Mouse (Mus musculus): ENCODE results near the gene Cipc. TPM values are rescaled to one million over a fixed set of nuclear protein-coding genes. Genes with fewer than 3 reads are reported as not detected.

Cipc gene
- total RNA-seq, 2 experiments from 2014 or later, result 37.1 to 40.8 TPM

DNA sequence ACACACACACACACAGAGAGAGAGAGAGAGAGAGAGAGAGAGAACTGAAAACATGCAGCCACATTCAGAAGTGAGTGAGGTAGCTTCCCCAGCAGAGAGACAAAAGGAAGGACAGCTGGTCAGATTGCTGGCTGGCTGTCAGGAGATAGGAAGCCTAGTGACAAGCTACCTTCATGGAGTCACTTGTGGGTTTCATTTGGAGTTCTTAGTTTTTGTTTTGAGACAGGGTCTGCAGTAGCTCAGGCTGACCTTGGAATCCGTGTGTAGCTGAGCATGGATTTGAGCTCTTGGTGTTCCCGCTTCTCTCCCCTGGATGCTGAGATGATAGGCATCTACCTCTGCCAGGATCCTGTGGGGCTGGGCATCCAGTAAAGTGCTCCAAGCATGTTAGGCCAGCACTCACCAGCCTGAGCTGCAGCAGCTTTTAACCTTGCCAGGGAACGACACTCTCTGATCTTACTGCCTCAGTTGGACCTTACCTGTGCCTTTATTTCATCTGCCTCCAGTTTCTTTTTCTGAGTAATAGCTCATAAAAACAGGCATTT lies 14.0 kb downstream of the Cipc start:
- no peak for DNase-seq

DNA sequence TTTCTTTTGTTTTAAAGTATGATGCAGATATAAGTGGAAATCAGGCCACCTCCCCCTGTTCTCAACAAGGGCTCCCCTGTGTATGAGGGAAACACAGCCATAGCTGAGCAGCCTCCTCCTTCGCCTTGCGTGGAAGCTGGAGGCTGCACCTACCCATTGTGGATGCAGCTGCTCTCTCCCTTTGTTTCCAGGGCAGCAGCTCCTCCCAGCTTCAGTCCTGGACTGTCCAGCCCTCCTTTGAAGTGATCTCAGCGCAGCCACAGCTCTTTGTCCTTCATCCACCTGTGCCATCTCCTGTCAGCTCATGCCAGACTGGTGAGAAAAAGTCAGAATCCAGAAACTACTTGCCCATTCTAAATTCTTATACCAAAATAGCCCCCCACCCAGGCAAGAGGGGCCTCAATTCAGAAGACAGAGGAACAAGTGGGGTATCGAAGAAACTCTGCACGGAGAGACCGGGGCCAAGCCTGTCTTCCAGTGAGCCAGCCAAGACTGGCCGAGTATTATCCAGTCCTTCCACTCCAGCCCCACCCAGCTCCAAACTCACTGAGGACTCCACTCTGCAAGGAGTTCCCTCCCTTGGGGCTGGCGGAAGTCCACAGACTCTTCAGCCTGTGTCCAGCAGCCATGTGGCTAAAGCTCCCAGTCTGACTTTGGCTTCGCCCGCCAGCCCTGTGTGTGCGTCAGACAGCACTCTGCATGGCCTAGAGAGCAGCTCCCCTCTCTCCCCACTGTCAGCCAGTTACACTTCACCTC lies 14.9 kb downstream of the Cipc start:
- DNase-seq, result peak; percentile 82 to 88

DNA sequence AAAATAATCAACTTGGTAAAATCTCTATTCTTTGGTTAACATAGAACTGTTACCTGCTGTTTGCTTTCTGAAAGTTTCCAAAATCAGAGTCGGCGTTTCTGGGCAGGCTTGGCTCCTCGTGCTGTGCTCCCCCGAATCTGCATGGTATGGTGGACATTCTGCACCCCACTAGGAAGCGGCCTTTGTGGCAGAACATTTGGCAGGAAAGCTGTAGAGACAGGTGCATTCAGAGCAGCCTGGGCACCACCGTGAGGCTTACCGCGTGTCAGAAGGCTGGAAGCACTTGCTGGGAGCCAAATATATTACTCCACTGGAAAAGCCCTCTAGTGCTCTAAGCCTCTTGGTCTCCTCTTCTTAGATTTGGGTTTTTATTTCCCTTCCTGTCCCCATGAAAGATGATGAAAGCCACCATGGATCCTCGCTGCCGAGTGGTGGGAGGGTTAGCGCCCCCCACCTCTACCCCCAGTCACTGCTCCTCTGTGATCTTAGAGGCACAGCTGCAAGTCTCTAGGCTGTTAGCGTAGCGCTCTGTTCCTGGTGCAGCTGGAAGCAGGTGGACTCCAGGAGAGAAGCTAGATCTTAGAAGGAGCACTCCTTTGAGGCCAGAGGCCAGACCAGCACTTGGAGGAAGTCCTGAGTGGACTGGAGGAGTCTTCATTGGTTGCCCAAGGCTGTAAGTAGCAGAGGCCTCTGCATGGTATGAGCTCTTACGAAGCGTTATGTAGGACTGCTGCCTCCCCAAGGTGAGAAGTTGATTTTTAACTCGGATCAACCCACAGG lies 17.6 kb downstream of the Cipc start:
- no peak for DNase-seq

DNA sequence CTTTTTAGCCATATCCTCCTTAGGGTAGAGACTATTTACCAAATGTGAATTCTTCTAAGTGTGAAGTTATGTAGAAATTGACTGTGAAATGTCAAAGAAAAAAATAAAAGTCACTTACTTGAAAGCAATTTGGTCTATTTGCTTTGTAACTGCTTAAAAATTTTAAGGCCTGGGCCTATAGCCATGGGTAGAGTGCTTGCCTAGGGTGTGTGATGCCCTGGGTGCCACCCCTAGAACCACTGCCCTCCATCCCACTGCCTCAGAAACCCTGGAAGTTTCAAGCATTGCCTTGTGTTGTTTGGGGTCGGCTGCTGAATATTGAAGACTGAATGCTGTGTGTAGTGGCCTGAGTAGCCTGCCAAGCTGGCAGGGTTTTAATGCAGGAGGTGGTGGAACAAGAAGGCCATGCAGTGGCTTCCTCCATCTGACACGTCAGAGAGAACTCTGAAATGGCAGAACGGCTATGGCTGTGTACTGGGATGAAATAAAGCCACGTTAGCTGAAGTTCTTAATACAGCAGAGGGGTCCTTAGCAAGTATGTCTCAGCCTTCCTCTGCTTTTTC lies 18.5 kb downstream of the Cipc start:
- DNase-seq, result no peak

DNA sequence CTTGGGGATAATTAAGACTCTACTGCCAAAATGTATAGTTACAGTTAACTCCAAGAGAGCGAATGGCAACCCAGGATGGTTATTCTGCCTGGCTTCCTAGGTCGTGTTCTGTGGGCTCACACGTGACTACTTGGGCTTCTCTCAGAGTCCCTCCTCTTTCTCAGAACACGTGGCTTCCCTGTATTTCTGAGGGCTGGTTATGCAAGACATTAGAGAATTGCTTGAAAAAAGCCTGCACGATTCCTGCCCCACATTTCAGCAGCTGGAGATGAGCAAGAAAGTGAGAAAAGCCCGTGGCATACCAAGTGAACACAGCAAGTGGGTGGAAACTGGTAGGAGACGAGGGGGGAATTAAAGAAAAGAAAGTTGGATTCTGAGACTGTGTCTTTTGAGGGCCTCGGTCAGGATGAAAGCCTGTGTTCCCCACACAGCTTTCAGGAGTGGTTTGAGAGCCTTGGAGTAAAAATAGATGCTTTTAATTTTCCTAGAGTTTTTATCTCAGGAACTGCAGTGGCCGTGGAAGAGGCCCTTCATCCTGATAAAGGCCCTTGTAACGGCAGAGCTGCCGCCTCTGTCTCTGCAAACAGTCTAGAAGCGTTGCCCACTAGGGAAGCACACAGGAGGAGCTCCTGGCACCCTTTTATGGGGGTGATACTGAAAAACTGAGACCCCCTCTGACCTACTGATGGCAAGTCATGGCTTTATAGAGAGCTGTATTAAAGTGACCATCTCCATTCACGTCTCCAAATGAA lies 21.8 kb downstream of the Cipc start:
- DNase-seq, result peak; percentile 68 to 70

DNA sequence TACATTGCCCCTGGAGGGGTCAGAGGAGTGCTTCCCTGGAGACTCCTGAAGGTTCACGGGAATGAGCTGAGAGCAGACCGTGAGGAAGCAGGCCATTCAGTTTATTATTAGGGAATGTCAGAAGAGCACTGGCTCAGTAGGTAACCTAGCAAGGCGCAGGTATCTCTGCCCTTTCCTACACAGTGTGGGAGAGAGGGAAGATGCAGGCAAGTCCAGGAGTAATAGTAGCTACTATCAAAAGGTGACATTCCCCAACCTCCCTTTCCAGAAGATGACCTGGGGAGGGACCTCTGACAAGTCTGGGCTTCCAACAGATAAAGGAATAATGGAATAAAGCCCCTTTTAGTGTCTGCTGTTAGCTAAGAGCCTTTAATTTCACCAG lies 22.4 kb downstream of the Cipc start:
- DNase-seq, result no peak

DNA sequence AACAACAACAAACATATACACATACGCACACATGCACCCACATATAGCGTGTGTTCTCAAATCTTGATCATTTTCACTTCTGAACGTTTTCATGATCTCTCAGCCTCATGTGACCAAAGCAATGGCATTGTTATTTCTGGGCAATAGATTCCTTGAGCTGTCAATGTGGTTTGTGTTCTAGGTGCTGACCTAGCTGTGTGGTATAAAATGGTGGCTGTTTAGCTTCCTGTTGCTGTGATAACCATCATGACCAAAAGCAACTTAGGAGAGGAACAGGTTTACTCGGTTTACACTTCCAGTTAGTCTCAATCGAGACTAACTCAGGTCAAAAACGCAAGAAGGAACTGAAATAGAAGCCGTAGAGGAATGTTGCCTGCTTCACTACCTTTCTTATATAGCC lies 24.2 kb downstream of the Cipc start:
- DNase-seq, result no peak

DNA sequence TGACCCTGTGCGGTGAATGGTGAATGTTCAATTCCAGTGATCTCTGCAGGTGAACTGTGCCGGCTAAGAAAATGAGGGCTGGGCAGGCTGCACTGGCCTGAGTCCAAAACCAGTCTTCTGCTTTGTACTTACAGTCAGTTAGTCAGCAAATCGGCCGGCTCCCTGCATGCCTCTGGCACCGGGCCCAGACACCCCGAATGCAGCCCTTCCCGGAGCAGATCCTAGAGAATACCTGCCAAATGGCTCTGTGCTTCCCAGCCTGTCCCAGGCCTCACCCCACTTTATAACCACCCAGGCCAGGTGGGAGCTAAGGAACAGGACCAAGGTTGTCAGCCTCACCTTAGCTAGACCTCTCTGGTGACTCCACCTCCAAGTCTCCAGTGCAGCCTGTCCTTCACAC lies 26.4 kb downstream of the Cipc start:
- DNase-seq, result peak; percentile 65 to 67

DNA sequence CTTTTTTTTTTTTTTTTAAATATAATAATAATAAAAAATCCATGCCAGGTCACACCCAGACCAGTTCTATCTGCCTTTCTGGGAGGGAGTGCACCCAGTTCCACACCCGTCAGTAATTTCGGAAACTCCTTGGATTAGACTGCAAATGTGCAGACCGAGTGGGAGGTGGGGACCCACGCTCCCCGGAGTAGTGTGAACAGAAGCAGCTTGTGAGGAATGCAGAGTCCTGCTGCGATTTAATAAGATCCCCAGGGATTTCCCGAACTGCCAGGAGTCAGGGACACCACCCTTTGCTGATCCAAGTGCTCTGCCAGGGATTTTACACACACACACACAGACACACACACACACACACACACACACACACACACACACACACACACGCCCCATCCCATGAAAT lies 26.9 kb downstream of the Cipc start:
- peak in 1 of 2 experiments; percentile 36 for DNase-seq

DNA sequence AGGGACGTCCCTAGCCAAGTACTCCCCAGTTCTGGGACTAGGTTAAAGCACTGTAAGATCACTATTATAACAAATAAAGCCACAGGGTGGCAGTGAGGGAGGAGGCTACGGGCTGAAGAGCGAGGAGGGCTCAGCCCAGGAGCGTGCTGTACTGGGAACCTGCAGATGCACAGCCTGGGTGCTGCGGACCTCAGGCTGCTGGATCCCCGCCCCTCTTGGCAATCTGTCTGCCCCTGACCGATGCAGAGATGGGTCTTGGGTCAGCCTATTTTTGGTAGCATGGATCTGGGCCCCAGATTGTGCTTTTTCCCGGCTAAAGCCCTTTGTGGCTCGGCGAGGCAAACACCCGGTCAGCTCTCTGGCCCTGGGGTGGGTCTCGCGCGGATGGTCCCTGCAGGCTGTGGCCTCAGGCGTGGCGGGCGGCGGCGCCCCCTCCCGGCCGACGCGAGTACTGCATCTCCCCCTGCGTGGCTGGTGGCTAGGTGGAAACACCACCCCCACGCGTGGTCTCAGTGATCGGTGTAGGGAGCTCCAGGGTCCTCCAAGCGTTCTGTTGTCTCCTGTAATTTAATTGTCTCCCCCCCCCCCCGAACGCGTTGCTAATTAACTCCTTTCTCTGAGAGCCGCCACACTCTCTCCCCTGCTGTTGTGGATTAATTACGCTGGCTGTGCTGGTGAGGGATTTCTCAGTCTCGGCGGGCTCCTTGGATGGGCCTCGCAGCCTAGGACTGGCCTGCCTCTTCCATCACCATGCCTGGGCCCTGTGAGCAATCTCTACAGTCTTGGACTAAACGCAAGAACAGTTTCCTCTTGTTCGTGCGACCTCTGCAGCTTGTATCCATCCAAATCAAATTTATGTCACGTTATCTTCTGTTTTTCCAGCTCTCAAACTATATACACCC lies 27.8 kb downstream of the Cipc start:
- peak; percentile 75 to 90 for DNase-seq

DNA sequence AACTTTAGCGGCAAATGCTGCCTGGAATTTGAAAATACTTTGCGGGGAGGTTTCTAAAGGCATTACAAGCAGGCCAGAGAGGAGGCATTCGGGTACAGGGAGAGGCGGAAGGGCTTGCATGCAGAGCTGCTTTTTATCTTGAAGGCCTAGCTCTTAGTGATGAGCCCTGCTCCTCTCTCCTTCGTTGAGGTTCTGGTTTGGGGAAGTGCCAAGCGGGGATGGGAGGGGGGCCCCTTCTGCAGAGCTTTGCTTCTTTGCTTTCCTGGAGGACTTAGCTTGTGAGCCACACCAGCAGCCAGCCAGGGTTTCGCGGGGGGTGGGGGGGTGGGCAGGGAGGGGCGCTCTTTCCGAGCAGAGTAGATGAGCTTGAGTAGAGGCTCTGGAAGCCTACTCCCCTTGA lies 28.9 kb downstream of the Cipc start:
- DNase-seq, result no peak

DNA sequence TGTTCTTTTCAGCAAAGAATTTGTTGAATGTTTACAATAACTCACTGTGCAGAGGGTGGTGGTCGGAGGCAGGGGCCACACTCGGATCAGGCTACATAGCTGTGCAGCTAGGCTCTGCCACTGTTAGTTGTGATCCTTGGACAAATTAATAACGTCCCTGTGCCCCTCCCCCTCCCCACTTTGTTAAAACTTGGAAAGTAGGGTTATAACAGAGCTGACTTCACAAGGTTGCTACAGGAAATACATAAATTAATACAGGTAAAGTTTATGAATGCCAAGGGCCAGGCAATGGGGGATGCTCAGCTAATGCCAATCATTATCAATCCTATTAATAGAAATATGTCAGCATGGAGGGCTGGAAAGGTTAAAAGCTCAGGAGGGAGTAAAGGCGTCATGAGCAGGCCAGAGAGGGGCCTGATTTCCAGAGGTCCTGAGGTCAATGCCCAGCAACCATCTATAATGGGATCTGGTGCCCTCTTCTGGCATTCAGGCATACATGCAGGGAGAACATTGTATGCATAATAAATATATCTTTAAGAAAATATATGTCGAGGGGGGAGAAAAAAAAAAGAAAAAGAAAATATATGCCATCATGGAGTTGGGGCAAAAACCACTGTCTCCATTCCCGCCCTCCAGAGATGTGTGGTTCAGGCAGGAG lies 29.8 kb downstream of the Cipc start:
- no peak for DNase-seq

DNA sequence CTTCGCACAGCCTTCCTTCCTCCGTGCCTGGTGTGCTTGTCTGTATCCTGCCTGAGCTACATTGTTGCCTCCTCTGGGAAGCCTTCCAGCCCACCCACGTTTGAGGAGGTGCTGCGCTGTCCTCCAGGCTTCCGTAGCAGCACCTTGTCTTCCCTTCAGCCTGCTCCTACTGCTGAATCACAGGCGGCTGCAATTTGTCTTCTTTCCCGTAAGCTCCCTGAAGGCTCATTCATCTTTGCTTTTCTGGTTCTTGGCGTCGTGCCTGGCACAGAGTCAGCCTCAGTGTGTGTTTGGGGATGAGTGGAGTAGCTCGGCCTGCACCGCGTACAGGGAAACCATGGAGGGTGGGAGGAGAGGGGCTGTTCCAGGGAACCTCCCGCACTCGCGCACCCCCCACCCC lies 31.0 kb downstream of the Cipc start:
- peak in 1 of 2 experiments; percentile 45 for DNase-seq

DNA sequence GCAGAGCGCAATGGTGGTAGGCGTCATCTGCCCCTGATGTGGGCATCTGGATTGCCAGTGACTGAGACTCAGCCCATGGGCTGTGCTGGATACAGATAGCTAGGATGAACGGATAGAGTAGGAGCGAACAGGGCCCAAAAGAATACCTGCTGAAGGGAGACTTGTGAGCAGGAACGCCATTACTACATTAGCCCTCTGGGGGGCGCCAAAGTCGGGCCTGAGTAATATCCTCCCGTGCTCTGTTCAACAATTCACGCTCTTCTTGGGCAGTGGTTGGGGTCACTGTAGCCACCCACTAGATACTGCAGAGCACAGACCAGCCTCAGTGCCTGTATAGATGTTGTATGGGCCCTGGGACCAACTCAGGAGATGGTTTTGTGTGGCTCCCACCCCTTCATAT lies 34.3 kb downstream of the Cipc start:
- no peak for DNase-seq

DNA sequence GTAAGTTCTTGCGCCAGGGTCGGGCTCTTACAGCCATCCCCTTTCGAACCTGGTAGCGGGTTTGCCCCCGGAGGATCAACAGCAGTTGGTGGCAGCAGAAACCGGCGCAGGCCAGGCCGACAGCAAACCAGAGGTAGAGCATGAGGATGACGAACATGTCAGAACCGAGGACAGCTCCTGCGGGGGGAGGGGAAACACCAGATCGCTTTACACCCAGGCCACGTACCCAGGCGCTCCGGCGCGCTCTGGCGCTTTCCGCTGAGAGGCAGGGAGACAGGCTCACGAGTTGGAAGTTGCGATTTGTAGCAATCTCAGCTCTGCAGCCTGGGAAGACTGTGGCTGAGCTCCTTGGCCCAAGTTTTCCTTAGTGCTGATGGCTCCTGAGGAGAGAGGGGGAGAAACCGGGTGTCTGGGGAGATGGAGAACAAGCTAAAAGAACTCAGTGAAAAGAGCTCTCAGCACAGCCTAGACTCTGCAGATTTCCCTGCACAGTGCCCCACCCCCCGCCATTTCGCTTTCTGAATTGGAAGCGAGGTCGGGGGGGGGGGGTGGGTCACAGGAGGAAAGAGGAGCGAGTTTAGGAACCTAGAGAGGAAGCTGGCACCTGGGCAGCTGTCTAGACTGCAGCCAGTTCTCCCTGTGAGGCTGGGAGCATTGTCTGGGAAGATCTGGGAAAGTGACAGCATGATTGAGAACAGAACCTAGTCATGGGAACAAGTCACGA lies 36.8 kb downstream of the Cipc start:
- DNase-seq, result peak; percentile 47 to 82

DNA sequence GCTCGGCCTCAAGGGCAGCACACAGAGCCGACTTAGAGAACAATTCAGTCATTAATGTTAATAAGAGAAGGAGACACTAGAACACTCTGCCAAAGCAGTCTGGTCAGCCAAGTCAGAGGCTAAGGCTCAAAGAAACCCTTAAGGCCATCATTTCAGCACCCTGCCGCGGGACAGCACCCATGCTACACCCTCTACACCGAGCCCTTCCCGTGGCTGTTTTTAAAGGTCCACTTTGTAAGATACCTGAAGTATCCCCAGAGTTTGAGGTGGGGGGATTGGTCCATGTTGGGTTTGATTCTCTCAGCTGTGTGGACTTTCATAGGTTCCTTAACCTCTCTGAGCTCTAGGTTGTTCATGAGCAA lies 37.3 kb downstream of the Cipc start:
- DNase-seq, result peak in 1 of 2 experiments; percentile 69

DNA sequence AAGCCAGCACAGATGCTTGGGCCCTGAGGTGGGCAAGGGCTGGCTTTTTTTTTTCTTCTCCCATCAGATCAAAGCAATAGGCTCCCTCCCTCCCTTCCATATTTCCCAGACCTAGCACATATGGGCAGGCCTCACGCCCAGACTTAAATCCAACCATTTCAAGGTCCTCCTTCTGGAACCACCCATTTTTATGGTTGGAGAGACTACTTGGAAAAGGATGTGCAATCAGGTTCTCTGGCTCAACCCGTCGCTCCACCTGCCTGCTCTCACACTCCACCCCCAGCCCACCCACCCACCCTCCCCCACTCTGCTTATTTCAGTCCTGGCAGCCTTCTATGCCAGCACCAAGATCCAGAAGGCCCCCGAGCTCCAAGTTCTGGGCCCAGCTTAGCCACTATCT lies 39.7 kb downstream of the Cipc start:
- no peak for DNase-seq

DNA sequence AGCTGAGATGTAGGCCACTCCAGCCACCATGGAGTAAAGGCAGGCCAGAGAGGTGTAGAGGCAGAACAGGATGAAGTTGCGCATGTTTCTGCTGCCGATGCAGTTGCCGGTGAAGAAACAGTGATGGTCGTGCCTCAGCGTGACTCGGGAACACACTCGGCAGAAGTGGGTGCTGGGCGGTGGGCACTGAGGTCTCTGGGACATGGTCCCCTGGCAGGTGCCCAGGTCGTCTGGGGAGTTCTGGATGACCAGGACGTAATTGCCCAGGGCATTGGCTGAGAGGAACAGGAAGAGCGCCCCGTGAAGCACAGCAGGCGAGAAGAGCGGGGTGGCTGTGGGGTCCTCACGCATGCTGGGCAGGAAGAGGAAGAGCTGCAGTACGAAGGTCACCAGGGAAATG lies 41.4 kb downstream of the Cipc start:
- no peak for DNase-seq

DNA sequence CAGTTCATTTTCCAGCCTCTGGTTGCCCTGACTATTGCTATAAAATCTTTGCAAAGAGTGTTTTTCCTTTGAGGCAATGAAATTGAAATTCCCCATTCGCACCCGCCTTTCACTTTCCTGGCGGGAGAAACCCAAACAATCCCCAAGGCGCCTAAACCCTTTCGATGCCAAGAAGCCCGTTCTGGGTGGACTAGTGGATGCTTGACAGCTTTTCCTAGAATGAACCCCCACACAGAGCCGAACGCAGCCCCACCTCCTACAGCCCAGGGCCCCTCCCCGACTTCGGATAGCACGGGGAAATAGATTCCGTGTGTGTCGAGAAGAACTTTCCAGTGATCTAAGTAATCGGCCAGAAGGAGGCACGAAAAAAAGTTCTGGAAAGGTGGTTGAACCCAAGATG lies 42.5 kb downstream of the Cipc start:
- no peak for DNase-seq

All from heart, adult 18-20 months (tissue).